8 mouse cellular contexts compared by ENCODE assay signal in the genomic region with DNA sequence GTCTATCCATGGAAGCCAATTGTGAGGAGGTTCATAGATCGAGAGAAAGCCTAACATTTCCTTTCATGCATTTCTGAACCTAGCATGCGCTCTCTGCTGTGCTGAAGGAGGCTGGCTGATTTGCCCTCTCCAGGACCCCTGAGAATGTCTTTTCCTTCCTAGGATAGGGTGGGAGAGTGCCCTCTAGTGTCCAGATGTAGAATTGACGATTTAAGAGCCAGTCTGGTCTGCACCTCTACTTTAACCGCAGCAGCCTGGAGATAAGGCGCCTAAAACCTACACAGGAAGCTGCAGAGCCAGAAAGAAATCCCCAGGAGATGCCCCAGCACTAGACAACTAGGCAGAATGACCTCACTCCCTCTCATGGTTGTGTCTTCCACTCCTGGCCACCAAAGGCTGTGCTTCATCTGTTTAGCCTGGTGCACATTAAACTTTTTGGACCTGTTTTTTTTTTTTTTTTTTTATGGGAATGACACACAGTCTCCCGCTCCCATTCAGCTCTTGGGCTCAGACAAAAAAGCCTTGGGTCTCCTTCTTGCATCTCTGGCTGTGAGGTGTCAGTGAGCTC. TPM values are rescaled to one million over a fixed set of nuclear protein-coding genes. Genes with fewer than 3 reads are reported as not detected.
A peak's percentile ranks its signal among the peaks of the same experiment; 100 is the strongest.
DNase-seq lines count a peak whose midpoint lies in the region; ATAC-seq and TF ChIP-seq lines count a peak whose summit lies in the region.

No protein-coding gene starts in this region.

- H3K27me3 ChIP-seq in embryonic facial prominence, embryonic 11.5 days (ENCODE audit: control insufficient read depth, insufficient read depth, low read length), result peaks cover 20% of the 10 kb centered on the region
- H3K27me3 ChIP-seq in kidney, postnatal 0 days (ENCODE audit: insufficient read depth, low read length), result peaks cover 4% of the 10 kb centered on the region; the same call in 1 of the 2 replicates

- peak; percentile 62 for DNase-seq in cerebellum, adult 8-10 months
- no peak for DNase-seq in cerebellum, adult 11 months
- peak; percentile 64 for DNase-seq in right cerebral cortex, adult 18-20 months
- no peak for DNase-seq in right cerebral cortex, postnatal 36 days (ENCODE audit: low spot score in 2 of 2)
- DNase-seq in embryonic facial prominence, embryonic 11.5 days (ENCODE audit: low spot score), result peak; percentile 91
- DNase-seq in kidney, postnatal 0 days (ENCODE audit: low spot score), result peak; percentile 95
- peak; percentile 92 for DNase-seq in mesoderm, embryonic 11.5 days (ENCODE audit: low read depth, low spot score)
- peak; percentile 53 for DNase-seq in yolk sac, embryonic 10.5 days (ENCODE audit: low spot score)

- no peak overlapping the region for H3K4me3 ChIP-seq in embryonic facial prominence, embryonic 11.5 days (ENCODE audit: low read depth, low read length)
- no peak overlapping the region for H3K4me3 ChIP-seq in kidney, postnatal 0 days (replicated peaks; ENCODE audit: low read depth, low read length)

- ATAC-seq in embryonic facial prominence, embryonic 11.5 days (replicated peaks; ENCODE audit: insufficient number of reproducible peaks, low FRiP score, low TSS enrichment, low read depth), result no peak
- no peak for ATAC-seq in kidney, postnatal 0 days (replicated peaks; ENCODE audit: low FRiP score, low read depth)

- H3K4me1 ChIP-seq in embryonic facial prominence, embryonic 11.5 days (ENCODE audit: control insufficient read depth, insufficient read depth, low read length), result peaks cover 4% of the 10 kb centered on the region
- H3K4me1 ChIP-seq in kidney, postnatal 0 days (replicated peaks; ENCODE audit: insufficient read depth, low read length), result peaks cover 18% of the 10 kb centered on the region

- 10% methylated on average over 6 of the region's 6 CpGs for WGBS in embryonic facial prominence, embryonic 11.5 days
- WGBS in kidney, postnatal 0 days, result 4% methylated on average over 6 of the region's 6 CpGs

- H3K9ac ChIP-seq in embryonic facial prominence, embryonic 11.5 days (replicated peaks; ENCODE audit: low read length), result no peak overlapping the region
- H3K9ac ChIP-seq in kidney, postnatal 0 days (ENCODE audit: low read depth, low read length), result no peak overlapping the region

- no peaks in the 10 kb centered on the region for H3K9me3 ChIP-seq in embryonic facial prominence, embryonic 11.5 days (replicated peaks; ENCODE audit: control insufficient read depth, low read length)
- H3K9me3 ChIP-seq in kidney, postnatal 0 days (replicated peaks; ENCODE audit: low read length), result no peaks in the 10 kb centered on the region

- peak; percentile 92 for TF ChIP-seq CTCF in kidney, postnatal 0 days (IDR thresholded peaks at IDR 0.05; ENCODE audit: low read depth)

- no peak overlapping the region for H3K27ac ChIP-seq in embryonic facial prominence, embryonic 11.5 days (replicated peaks; ENCODE audit: low read depth, low read length)
- H3K27ac ChIP-seq in kidney, postnatal 0 days, result no peak overlapping the region

- H3K36me3 ChIP-seq in embryonic facial prominence, embryonic 11.5 days (replicated peaks; ENCODE audit: control insufficient read depth, insufficient read depth, low read depth, low read length), result no peaks in the 10 kb centered on the region
- no peaks in the 10 kb centered on the region for H3K36me3 ChIP-seq in kidney, postnatal 0 days (ENCODE audit: insufficient read depth, low read length)

- no peak overlapping the region for H3K4me2 ChIP-seq in embryonic facial prominence, embryonic 11.5 days (ENCODE audit: low read depth, low read length)
- H3K4me2 ChIP-seq in kidney, postnatal 0 days (ENCODE audit: low read length), result no peak overlapping the region

RNA-seq across cellular contexts. Expression of a gene that starts 2.4 kb away (rescaled TPM):
- polyA plus RNA-seq in embryonic facial prominence, embryonic 11.5 days (2014; fragmentation: Nextera tagmentation; extraction: Ambion mirVana), result 31.1 and 33.8 TPM in 2 replicates
- 42.4 and 42.8 TPM in 2 replicates for polyA plus RNA-seq in kidney, postnatal 0 days (2015; fragmentation: Nextera tagmentation; extraction: Ambion mirVana)

RNA-seq across cellular contexts. Expression of a gene that starts 7.6 kb away (rescaled TPM):
- polyA plus RNA-seq in embryonic facial prominence, embryonic 11.5 days (2014; fragmentation: Nextera tagmentation; extraction: Ambion mirVana), result 0.24 and 0.31 TPM in 2 replicates
- polyA plus RNA-seq in kidney, postnatal 0 days (2015; fragmentation: Nextera tagmentation; extraction: Ambion mirVana), result 12.1 and 12.3 TPM in 2 replicates

RNA-seq across cellular contexts. Expression of a gene that starts 26.4 kb away (rescaled TPM):
- polyA plus RNA-seq in embryonic facial prominence, embryonic 11.5 days (2014; fragmentation: Nextera tagmentation; extraction: Ambion mirVana), result 0.13 and 0.24 TPM in 2 replicates
- polyA plus RNA-seq in kidney, postnatal 0 days (2015; fragmentation: Nextera tagmentation; extraction: Ambion mirVana), result not detected in 2 replicates

RNA-seq across cellular contexts. Expression of a gene that starts 27.8 kb away (rescaled TPM):
- polyA plus RNA-seq in embryonic facial prominence, embryonic 11.5 days (2014; fragmentation: Nextera tagmentation; extraction: Ambion mirVana), result 0.29 and 0.46 TPM in 2 replicates
- 1.8 and 2.1 TPM in 2 replicates for polyA plus RNA-seq in kidney, postnatal 0 days (2015; fragmentation: Nextera tagmentation; extraction: Ambion mirVana)

RNA-seq across cellular contexts. Expression of a gene that starts 30.4 kb away (rescaled TPM):
- polyA plus RNA-seq in embryonic facial prominence, embryonic 11.5 days (2014; fragmentation: Nextera tagmentation; extraction: Ambion mirVana), result 0.18 and 0.24 TPM in 2 replicates
- polyA plus RNA-seq in kidney, postnatal 0 days (2015; fragmentation: Nextera tagmentation; extraction: Ambion mirVana), result 3.5 and 3.7 TPM in 2 replicates

Comparison
In these comparisons a context has a peak if more than half of its experiments do, and no peak if none do; other contexts are left out.
1. DNase-seq: peak in cerebellum, adult 8-10 months (single experiment), right cerebral cortex, adult 18-20 months (single experiment), embryonic facial prominence, embryonic 11.5 days (single experiment), kidney, postnatal 0 days (single experiment), mesoderm, embryonic 11.5 days (single experiment) and yolk sac, embryonic 10.5 days (single experiment); none in cerebellum, adult 11 months (single experiment) and right cerebral cortex, postnatal 36 days (0 of 2).